Mouse (Mus musculus) adrenal gland, adult 2 months (tissue): ENCODE results near the gene Carm1. TPM values are rescaled to one million over a fixed set of nuclear protein-coding genes. Genes with fewer than 3 reads are reported as not detected.
"Not testable (repeated sequence)": the region's sequence is repeated elsewhere in the genome, so short reads cannot be mapped to it uniquely, and the experiment has no call there.

Source experiments
- DNase-seq: peaks from one replicate; pipeline ENCODE4 v3.0.0; 2021
- long read RNA-seq: library from polyadenylated mRNA; stranded (forward); transcript quantifications from one replicate; pipeline ENCODE4 v2.0.0, GENCODE M21; 2021
- polyA plus RNA-seq: library from polyadenylated mRNA; depleted of rRNA; stranded (reverse); fragments of >200 nt; gene quantifications from 2 replicates; pipeline ENCODE4 v1.2.3, GENCODE M21; 2012; rRNA removed
- total RNA-seq, 2 experiments: library from RNA; stranded (reverse); gene quantifications; 2 replicates each; pipeline ENCODE4 v1.2.3; 2021

Gene Carm1
- total RNA-seq, result 10 to 100 TPM; 39.9 to 52.3 TPM
- 72.8 and 95.4 TPM in 2 replicates for polyA plus RNA-seq
- long read RNA-seq, transcript Carm1-203 (15 exons, 3,152 nt), result minor isoform, 9 of 59 reads
- long read RNA-seq, transcript Carm1-201 (16 exons, 3,220 nt), result major isoform, 37 of 59 reads
- long read RNA-seq, partial matches to known transcripts, result 3 of 59 reads
- long read RNA-seq, other reads (novel, unspliced or antisense), result 6 of 59 reads

DNA sequence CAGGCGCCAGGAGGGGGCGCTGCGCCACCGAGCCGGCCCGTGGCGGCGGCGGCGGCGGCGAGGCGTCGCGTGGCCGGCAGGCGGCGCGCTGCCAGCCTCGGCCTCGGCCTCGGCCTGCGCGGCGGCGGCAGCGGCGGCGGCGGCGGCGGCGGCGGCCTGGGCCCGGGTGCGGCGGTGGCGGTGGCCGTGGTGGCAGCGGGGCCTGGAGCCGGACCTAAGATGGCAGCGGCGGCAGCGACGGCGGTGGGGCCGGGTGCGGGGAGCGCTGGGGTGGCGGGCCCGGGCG lies at the start of gene Carm1:
Gene Carm1 (plus strand): TSS at position 106 of the 286 bp plus-strand sequence.
- no peak for DNase-seq

DNA sequence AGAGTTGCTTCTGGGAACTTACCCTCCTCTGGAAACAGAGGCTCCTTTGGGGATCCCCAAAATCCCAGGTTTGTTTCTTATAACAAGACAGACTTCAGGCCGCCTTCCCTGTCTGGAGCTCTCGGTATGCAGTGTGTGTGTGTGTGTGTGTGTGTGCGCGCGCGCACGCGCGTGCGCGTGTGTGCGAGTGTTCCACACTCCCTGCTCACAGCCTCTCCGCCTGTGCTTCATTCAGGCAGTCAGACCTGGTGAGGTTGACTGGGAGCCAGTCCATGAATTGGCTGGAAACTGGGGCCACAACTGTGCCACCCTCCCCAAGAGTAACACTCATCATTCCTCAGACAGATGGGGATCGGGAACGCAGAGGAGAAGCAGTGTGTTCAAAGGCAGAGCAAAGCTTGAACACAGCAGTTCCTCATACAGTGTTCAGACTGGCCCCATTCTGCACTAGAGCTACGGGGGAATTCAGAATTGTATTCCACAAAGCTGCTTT lies 49.6 kb upstream of the Carm1 start:
- DNase-seq, result no peak

DNA sequence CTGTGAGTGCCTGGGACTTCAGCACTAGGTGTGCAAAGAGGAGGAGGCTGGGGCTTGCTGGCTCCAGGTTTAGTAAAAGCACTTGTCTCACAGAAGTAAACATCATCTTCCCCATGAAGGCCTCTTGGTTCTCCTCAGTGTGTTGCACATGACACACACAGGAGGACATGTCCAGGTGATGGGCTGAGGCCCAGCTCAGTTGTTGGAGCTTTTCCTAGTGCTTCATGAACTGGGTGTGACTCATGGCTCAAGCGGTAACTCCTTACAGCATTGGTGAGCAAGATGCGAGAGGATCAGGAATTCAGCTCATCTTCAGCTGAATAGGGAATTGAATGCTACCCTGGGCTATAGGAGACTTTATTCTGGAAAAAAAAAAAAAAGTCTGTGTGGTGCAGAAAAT lies 49.0 kb upstream of the Carm1 start:
- no peak for DNase-seq

DNA sequence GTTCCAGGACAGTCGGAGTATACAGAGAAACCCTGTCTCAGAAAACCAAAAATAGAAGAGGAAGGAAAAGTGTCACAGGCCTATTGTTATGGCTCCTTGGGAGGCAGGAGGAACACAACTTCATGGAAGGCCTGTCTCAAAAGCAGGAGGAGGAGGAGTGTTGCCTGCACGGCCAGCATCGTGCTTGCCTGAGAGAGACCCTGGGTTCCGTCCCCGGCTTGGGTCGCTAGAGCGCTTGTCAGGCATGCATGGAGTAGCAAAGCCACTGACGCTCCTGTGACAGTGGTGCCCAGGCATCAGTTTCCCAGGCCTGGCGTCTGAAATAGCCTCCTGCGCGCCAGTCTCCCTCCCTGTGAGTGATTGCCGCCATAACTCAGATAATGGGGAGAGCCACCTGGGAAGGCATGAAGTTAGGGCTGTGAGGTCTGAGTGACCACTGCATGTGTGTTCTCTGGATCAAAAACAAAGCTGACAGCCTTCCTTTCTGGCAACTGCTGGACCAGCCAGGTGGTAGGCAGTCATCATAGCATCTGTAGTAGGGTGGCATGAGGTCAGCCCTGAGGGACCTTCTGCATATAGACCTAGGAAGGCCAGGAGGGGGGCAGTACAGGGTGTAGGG lies 48.3 kb upstream of the Carm1 start:
- no peak for DNase-seq

DNA sequence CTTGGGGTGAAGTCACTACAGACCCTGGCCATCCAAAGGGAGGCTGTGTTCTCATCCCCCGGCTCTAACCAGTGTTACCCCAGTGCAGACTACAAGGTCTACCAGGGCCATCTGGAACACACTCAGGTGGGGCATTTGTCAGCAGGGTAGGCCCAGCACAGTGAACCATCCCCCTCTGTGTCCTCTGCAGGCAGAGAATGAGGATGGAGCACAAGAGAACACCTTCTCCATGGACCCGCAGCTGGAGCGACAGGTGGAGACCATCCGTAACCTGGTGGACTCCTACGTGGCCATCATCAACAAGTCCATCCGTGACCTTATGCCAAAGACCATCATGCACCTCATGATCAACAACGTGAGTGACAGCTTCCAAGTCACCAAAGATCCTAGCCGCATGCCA lies 43.3 kb upstream of the Carm1 start:
- DNase-seq, result no peak

DNA sequence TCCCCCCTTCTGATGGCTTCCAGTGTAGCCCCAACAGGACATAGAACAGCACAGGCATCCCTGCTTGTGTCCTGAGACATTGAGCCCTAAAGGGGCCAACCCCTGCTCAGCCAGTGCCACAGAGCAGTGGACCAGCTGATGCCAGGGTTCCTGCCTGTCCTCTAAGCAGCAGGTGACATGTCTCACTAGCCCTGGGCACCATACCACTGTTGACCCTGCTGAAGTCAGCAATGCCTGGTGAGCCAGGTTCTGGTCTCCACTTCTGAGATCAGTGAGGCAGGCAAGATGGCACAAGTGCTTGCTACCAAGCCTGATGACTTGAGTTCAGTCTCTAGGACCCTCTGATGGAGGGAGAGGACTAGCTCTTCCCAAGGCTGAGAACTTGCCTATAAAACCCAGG lies 40.9 kb upstream of the Carm1 start:
- no peak for DNase-seq

DNA sequence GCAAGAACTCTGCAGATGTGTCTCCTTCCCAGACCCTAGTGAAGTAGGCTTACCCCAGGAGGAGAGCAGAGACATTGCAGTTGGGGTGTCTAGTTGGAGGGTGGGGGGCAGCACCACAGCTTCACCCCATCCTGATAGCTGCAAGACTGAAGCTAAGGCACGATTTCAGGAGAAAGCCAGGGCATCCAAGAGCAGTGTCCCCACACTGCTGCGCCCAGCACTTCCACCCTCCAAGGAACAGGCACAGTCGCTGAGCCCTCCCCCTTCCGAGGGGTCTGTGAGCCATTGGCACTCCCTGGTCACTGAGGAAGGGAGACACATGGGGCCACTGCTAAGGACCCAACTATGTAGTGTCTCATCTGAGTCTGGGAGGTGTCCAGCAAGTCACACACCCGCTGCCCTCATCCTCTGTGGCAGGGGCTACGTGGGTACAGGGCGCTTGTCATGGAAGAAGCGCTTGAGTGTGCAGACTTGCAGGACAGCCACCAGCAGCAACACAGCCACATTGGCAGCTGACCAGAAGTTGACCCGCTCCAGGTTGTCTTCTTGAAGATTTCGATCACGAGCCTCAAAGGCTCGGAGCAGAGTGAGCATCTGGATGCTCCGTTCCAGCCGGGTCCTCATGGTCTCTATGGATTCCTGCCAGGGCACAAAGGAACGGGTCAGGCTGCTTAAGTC lies 38.8 kb upstream of the Carm1 start:
- DNase-seq, result no peak

DNA sequence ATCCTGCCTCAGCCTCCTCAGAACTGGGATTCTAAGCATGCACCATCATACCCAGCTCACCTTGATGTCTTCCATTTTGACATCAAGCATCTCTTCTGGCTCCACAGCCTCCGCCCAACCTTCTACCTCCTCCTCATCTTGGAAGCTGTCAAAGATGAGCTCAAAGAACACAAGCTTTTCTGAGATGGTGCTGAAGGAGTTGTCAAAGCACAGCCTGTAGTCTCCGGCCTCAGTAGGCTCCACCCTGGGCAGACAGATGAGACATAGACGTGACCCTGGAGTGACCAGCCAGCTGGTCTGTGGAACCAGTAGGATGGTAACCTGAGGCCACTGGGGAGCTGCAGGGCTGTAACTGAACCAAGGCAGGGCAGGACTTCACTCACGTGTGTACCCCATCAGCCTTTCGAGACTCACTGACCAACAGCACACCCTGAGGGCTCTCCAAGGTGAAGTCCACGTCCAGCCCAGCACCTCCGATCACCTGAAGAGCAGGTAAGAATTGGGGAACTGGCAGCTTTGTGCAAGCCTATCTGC lies 37.8 kb upstream of the Carm1 start:
- DNase-seq, result no peak

DNA sequence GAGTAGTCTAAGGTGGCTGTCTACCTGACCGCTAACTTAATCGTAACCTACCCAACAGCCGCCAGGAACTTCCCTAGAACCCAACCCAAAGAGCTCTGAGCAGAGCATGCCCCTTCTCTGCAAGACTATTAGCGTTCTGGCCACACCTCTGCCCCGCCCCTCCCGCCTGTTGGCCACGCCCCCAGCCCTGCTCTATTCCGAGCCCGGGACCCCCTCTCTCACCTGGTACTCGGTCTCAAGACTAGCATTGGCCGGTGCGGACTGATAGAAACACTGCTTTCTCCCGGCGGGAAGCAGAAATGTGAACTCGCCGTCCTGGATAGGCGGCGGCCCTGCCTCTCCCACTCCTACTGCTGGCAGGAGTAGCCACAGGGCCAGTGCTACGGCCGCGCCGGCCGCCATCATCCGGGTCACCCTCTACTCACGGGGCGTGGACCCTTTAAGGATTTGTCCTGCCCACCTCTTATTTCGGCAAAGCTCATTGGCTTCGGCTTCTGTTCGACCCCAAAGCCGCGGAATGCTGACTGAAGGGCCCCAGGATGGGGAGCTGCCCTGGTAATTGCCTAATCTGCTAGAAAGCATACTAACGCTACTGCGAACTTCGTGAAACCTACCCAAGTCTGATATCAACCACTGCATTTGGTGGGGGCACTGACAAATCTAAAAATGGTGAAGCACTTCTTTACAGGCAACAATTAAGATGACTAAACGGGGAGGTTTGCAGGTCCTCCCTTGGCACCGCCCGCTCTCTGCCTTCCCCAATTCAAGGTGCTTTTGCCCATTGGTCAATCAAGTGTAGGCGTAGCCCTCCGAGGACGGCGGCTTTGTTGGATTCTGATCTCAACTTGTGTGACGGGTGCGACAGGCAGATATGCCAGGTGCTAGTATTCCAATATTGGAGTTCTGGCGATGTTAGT lies 36.7 kb upstream of the Carm1 start, which contains the start of gene Tmed1:
Gene Tmed1 (minus strand): TSS at position 481 of the 917 bp plus-strand sequence.
- peak; percentile 96 for DNase-seq

DNA sequence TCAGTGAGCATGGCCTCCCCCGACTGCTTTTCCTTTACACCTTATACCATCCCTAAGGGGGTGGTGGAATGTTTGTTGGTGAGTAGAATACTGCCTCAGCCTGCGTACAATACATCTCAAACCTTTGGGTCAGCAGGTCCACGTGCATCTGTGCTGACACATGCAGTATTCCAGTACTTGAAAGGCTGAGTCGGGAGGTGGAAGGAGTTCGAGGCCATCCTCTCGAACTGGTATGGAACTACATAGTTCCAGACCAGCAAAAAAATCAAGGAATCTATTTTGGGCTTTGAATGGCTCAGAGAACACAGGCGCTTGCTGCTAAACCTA lies 36.0 kb upstream of the Carm1 start:
- DNase-seq, result no peak

DNA sequence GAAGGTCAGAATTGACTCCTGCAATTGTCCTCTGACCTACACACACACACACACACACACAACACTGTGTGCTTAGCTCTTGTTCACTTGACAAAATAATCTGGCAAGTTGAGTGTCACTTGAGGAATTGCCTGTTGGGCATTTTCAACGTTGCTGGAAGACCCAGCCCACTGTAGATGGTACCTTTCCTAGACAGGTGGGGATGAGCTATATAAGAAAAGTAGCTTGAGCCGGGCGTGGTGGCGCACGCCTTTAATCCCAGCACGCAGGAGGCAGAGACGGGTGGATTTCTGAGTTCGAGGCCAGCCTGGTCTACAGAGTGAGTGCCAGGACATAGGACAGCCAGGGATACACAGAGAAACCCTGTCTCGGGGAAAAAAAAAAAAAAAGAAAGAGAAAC lies 35.6 kb upstream of the Carm1 start:
- DNase-seq, result no peak

DNA sequence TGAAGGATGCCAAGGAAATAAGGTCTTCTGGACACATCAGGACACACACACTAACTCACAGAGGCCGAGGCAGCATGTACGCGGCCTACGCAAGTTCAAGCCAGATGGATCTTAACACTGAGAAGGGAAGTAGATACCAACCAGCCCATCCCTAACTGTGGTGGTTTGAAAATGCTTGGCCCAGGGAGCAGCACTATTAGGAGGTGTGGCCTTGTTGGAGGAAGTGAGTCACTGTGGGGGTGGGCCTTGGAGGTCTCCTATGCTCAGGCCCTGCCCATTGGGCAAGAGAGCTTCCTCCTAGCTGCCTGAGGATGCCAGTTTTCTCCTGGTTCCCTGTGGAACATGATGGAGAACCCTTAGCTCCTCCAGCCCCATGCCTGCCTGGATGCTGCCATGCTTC lies 33.2 kb upstream of the Carm1 start:
- no peak for DNase-seq

DNA sequence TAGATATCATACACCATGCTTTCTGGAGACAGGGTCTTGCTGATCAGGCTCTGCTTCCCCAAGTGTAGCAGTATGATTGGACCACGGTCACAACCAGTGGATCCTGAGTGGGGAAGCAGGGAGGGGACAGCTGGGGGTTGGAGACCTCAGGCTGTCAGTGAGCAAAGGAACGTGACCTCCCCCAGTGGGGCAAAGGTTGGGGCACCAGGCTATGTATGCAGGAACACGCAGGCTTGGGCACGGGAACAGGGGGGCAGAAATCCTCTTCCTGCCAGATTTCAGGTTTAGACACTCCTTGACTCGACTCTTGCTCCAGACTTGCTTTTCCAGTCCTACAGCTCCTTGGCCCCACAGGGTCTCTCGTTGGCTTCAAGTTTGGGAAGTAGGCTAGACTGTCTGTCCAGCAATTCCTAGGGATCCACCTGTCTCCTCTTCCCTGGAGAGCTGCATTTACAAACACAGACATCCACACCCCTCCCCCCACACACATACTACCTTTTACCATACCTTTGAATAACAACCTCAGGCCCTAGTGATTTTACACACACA lies 28.7 kb upstream of the Carm1 start:
- no peak for DNase-seq

DNA sequence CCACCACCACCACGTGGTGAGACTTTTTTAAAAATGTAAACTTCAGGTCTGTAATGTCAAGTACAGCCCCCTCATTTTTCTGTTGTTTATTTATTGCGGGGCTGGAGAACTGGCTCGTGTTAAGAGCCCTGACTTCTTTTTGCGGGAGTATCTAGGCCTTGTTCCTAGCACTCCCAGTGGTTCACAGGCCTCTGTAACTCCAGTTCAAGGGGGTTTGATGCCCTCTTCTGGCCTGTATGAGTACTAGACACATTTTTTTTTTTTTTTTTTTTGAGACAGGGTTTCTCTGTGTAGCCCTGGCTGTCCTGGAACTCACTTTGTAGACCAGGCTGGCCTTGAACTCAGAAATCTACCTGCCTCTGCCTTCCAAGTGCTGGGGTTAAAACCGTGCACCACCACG lies 28.0 kb upstream of the Carm1 start:
- not testable (repeated sequence) for DNase-seq

DNA sequence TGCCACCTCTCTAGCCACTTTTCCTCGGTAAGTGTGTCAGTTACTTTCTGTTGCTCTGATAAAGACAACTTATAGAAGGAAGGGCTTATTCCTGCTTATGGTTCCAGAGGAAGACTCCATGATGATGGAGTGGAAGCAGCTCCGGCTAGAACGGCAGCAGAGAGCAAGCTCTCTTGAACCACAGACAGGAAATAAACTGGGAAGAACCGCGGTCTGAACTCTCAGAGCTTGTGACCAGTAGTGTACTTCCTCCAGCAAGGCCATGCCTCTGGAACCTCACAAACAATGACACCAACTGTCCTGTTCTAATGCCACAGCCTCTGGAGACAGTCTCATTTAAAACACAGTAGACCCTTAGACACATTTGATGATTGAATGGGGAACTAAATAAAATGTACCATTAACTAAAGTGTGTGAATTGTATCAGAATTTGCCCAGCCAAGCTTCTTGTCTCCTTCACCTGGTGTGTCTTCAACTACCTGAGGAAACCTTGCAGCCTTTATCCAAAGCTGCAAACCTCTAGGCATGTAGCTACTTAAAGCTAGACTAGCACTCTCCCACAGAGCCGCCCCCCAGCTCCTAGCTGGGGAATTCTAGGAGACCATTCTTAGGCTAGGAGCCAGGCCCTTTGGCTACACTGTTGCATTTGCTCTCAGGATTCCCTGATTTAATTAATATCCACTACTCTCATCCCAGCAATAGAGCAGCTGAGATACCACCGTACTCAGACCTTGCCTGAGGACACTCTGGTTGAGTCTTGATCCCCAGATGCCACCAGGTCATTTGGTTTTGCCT lies 21.4 kb upstream of the Carm1 start:
- DNase-seq, result no peak

DNA sequence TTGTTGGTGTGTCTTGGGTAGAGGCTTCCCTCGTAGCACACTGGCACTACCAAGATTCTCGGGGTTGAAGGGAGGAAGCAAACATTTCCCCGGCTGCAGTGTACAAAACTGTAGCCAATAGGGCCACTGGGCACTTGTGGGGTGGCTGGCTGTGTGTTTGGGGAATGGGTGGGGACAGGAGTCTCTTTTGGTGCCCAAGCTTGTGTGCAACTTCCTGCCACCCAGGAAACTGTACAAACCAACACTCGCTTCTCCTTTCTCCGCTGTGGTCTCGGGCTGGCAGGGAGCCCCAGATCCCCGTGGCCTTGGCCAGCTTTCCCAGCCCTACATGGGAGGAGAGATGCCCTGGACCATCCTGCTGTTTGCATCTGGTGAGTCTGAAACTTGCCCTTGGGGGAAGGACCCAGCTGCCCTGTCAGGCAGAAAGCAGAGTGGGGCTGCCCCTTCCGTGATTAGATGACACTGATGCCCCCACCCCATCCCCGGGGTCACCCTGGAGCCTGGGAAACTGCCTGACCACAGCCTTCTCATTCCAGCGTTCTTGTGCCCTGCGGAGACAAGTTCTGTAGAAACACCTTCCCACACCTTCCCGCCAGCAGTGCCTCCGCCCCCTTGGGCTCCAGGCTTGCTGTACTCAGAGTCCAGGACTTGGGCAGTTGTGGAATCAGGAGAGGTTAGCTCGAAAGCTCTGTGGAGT lies 20.6 kb upstream of the Carm1 start, which contains the start of gene AB124611:
Gene AB124611 (plus strand): TSS at position 240 of the 697 bp plus-strand sequence.
- peak; percentile 36 for DNase-seq

DNA sequence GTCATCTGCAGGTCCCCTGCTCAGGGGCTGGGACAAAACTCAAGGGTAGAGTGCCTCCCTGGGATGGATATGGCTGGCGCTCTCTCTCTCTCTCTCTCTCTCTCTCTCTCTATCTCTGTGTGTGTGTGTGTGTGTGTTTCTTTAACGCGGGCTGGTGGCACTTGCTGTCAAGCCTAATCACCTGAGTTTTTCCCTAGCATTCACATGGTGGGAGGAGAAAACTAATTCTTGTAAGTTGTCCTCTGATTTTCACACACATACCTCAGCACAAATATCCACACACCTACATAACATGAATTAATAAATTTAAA lies 20.1 kb upstream of the Carm1 start:
- no peak for DNase-seq

DNA sequence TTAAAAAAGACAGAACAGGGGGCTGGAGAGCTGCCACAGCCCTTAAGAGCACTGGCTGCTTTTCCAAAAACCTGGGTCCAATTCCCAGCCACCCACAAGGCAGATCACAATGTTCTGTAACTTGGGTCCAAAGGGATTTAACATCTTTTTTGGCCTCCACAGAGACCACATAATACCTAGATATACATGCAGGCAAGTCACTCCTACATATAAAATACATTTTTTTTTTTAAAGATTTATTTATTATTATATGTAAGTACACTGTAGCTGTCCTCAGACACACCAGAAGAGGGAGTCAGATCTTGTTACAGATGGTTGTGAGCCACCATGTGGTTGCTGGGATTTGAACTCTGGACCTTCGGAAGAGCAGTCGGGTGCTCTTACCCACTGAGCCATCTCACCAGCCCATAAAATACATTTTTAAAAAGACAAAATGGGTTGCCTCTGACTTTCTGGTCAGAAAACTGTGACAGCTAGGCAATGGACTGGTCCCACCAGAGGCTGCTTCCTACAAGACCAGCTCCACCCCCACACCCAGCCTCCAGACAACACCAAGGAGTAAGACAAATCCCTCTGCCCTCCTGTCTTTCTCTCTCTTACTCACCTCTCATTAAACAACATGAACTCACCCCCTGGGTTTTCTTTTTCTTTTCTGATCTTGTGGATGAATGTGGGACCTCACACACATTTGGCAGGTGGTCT lies 19.4 kb upstream of the Carm1 start:
- no peak for DNase-seq

DNA sequence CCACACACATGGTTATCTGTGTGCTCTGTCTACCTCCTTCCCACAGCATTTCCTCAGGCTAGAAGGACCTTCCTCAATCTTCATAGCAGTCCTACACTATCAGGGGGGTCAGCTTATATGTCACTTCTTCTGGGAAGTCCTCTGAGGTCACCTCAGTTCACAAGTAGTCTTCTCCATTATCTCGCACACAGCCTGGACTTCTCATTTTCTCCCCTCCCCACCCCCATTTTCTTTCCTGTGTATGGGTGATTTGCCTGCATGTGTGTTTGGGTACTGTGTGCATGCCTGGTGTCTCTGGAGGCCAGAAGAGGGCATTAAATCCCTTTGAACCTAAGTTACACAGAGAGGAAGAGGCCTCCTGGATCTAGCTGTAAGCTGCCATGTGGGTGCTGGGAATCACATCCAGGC lies 18.8 kb upstream of the Carm1 start:
- no peak for DNase-seq

DNA sequence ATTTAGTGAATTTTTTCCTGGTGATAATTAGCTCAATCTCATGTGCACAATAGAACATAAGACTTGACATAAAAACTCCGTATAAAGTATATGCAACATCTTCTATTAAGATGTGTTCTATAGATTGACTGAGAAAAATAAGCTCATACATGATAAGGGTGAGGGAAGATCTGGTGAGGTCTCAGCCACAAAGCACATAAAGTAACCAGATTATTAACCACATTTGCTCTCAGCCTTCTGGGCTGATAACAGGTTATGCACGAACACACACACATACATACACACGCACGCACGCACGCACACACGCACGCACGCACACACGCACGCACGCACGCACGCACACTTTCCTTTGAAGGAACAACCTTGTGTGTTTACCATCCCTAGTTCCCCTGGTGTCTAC lies 10.2 kb upstream of the Carm1 start:
- no peak for DNase-seq
